Mouse (Mus musculus) left cerebral cortex, adult 18-20 months (tissue): ENCODE results near the gene Tmco3. TPM values are rescaled to one million over a fixed set of nuclear protein-coding genes. Genes with fewer than 3 reads are reported as not detected.

ENCODE experiments used
- DNase-seq, 2 experiments: peaks; one replicate each; pipeline ENCODE4 v3.0.0; 2021 to 2022; ENCODE audit warnings: low spot score in 2 of 2, mixed read lengths in 1 of 2
- long read RNA-seq, 2 experiments: library from polyadenylated mRNA; stranded (forward); transcript quantifications; one replicate each; pipeline ENCODE4 v2.0.0; 2021
- total RNA-seq, 2 experiments: library from RNA; stranded (reverse); gene quantifications; 2 replicates each; pipeline ENCODE4 v1.2.3; 2021

Gene Tmco3
- 10 to 100 TPM; 45.9 to 46.8 TPM for total RNA-seq
- long read RNA-seq, experiment 1, full-length matches to known transcripts: 18 of 70 reads
- long read RNA-seq, experiment 1, partial matches to known transcripts: 19 of 70 reads
- long read RNA-seq, experiment 1, other reads (novel, unspliced or antisense): 33 of 70 reads
- long read RNA-seq, experiment 2, full-length matches to known transcripts: 12 of 47 reads
- long read RNA-seq, experiment 2, partial matches to known transcripts: 2 of 47 reads
- long read RNA-seq, experiment 2, other reads (novel, unspliced or antisense): 33 of 47 reads

DNA sequence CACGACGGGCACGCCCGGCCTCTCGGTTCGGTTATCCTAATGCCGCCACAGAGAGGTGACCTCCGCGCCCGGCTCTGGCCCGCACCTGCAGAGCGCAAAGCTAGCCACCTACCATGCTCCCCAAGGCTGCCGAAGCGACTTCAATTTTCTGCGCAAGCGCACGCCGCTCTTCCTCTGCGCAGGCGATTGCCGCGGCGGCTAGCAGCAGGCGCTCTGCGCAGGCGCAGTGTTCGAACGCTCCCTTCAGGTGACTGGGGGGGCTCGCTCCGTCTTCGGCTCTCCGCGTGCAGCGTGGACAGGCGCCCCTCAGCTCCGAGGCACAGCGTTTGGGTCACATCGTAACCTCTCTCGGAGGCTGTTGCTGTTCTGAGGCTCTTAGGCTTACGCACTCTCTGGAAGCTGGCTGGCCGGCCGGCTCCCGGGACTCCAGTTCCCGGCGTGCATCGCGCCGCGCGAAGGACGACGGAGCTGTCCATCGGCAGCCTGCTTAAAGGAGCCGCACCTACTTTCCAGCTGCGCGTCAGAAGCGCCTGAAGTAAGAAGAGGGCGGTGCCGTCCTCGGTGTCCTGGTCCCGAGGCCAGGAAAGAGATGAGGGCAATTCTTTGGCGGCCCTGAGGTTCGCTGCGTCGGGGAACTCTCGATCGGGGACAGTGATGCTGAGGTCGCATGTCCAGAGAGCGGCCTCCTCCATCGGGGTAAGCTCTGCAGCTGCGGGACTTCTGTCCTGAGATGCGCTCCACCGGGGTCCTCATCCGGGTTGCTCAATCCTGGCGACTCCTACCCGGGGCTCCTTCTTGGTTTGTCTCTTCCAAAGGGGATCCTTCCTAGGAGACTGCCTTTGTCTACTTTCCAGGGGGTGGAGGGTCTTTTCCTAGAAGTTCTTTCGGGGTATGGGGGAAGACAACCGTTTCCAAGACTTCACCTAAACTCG is at the start of gene Tmco3, which contains the start of gene Dcun1d2:
Gene Tmco3 (plus strand): TSS at position 499 of the 932 bp plus-strand sequence.
Gene Dcun1d2 (minus strand): TSS at position 440 of the 932 bp plus-strand sequence.
- peak; percentile 96 to 97 for DNase-seq

DNA sequence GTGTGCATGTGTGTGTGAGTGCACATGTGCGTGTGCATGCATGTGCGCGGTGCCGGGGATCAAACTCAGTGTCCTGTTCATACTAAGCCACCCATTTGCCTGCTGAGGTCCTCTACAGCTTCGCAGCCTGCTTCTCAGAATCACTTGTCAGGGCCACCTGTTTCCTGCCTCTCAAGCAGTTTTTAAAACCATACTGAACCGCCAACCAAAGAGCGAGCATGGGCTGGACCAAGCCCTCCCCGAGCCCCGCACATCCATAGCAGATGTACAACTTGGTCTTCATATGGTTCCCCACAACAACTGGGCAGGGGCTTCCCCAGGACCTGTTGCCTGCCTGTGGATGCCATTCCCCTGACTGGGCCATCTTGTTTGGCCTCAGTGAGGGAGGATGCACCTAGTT is 47.9 kb upstream of the Tmco3 start:
- DNase-seq: no peak

- DNase-seq: no peak
Measured at GRCm38 (mm10) chr8:13240691-13241090, 47.3 kb upstream of the Tmco3 start.

GRCm38 (mm10) chr8:13242985-13243870 is 44.8 kb upstream of the Tmco3 start:
- no peak for DNase-seq

DNA sequence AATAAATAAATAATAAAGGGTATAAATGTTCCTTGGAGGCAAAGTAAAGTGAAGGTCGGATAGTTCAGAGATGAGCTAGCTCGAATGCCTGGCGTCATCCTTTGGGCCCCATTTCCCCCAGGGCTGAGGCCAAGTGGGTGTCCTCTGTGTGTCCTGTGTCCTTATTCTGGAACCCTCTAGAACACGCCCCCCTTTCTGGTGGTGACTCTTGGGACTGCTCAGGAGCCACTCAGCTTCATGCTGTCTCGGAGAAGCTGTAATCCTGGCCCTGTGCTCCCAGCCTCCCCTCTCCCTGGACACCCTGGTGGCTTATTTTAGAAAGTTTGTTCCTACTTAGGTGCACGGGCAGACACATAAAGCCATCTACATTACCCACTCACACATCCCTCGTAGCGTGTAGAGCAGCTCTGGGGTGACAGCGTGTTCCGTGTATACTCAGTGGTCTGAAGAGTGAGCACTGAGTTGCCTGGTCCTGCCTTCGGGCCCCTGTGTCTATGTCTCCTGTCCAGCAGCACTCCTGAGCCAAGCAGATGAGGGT is 43.6 kb upstream of the Tmco3 start:
- no peak for DNase-seq

GRCm38 (mm10) chr8:13252837-13253236 is 35.2 kb upstream of the Tmco3 start:
- no peak for DNase-seq

DNA sequence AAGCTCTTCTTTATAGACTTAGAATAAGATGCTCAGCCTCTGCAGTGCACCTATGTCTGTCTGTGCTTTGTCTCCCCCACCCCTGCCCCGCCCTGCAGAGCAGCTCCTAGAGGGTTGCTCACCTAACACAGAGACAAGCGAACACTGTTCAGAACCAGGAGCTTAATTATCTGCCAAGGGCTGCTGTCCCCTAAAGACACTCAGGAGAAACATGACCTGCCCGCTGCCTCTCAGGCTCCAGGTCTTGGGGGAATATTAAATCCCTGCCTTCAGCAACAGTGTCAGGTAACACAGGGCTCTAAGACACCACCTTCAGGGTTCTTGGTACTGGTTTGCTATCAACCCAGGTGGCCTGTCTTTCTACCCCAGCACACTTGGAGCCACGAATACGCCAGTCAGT is 34.6 kb upstream of the Tmco3 start:
- DNase-seq: no peak

DNA sequence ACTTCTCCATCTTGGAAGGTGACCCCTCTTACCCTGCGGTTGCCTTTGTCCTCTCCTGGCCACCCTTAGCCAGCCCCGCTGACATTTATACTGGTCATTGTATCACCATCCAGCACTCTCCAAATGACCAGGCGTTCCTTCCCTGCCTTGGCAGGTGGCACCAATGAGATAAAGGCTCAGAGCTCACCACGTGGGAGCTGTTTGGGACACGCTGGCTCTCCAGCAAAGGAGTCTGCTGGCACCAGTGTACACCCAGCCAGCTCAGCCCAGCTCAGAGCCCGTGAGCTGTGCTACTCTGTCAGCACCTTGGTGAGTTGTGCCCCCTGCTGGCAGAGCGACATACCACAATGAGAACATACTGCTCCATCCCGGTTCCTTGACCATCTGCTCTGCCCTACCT is 34.0 kb upstream of the Tmco3 start, which contains the start of gene Adprhl1:
Gene Adprhl1 (minus strand): TSS at position 144 of the 400 bp plus-strand sequence.
- DNase-seq: peak; percentile 77 to 80

DNA sequence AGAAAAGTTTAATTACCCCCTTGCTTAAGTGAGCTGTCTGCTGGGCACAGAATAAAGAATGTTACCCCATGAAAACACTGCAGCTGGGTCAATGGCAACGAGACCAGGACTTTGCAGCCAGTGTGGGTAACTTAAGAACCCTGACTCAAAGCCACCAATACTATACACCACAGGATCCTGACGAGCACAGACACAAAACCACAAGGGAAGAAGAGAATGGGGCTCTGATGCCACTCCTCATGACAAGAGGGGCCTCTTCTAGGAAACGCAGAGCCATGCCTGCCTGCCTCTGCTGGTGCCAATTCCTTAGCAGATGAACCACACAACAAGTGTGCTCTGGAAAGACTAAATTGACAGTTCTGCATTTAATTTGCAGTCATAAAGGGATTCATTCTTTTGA is 24.6 kb upstream of the Tmco3 start:
- no peak for DNase-seq

DNA sequence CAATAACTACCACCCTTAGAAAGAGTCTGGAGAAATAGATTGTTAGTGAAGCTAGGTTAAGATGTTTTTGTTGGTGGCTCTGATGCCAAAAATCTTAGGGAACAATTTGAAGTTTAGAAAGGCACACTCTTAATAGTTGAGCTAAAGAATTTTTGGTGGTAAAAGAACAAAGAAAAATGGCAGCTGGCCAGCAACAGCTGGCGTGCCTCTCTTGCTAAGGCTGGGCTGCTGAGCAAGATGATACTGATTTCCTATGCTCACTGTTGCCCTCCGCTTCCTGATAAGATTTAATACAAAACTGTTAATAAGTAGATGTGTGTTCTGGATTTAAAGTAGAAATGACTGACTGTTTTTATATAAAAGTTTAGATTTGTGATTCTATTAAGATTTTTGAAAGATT is 20.4 kb upstream of the Tmco3 start:
- no peak for DNase-seq

DNA sequence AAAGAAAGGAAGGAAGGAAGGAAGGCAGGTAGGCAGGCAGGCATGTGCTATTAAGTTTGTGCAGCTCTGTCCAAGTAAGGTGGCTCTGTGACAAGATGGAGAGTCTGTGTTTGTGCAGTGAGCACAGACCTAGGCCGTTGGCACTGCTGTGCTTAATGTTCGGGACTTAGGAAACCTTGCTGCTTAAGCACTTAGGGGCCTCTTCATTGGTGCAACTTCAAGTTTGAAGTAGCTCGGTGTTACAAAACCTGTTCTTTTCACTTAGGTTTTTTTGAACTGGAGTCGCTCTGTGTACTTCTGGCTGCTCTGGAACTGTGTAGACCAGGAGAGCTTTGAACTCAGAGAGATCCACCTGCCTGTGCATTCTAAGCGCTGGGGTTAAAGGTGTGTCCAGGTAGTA is 15.2 kb upstream of the Tmco3 start:
- no peak for DNase-seq

GRCm38 (mm10) chr8:13276941-13277447 is 11.0 kb upstream of the Tmco3 start:
- DNase-seq: no peak

DNA sequence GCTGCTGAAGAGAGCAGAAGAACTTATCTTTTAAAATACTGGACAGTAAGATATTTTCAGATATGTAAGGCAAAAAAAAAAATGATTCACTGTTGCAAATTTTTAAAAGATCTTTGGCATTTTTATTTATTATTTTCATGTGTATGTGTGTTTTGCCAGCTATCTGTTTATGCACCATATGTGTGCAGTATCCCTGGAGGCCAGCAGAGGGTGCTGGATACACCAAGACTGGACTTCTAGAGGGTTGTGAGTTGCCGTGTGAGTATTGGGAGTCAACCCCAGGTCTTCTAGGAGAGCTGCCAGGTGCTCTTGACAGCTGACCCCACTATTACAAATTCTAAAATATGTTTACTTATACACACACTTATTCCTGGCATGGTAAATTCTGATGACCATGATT is 4.8 kb upstream of the Tmco3 start:
- no peak for DNase-seq

DNA sequence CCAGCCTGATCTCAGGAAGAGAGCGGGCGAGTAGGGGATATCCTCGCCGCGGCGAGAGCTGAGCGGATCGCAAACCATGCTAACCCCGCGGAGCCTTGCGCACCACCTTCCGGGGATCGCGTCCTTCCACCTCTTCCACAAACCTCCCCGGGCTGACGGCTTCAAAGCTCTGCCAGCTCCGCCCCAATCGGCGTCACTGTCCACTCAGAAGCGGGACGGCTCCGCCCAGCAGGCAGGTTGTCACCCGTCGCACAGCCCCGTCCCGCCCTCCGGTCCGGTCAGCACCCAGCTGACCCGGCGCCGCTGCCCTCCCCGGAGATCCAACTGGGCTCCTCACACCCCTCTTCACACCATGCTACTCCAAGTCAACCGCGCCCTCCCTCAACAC is 692 bp upstream of the Tmco3 start:
- DNase-seq: peak; percentile 74 to 82

DNA sequence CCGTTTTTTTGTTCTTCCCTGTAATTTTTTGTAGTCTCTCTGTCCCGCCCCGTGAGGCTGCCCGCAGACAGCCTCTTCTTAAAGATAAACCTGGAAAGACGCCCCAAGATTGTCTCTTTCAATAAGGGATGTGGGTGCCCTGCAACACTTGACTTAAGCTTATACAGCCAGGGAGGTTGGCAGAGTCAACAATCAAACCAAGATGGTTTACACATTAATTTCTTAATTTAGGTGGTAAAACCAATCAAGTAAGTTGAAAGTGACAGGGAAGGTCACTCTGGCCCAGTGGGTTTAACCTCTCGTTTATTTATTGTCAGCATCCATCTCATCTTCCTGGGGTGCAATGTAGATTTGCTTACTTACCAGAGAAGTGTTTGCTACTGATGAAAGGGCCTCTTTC is 656 bp downstream of the Tmco3 start:
- no peak for DNase-seq

GRCm38 (mm10) chr8:13292364-13292763 is 4.4 kb downstream of the Tmco3 start:
- peak; percentile 77 to 80 for DNase-seq

- no peak for DNase-seq
Measured at GRCm38 (mm10) chr8:13293677-13294470, 5.9 kb downstream of the Tmco3 start.

DNA sequence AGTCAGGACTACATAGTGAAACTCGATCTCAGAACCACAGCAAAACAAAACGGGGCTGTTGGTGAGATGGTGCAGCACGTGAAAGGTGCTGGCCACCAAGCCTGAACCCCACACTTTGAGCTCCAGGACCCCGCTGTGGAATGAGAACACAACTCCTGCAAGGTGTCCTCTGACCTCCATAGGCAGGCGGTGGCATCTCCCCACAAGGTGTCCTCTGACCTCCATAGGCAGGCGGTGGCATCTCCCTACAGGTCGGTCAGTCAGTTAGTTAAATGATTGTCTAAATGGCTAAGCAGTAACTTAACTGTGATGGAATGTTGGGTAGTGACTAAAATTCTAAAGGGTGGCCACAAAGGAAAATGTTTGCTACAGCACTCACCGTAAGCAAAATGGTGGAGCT is 11.6 kb downstream of the Tmco3 start:
- DNase-seq: no peak

GRCm38 (mm10) chr8:13301036-13301435 is 13.0 kb downstream of the Tmco3 start:
- no peak for DNase-seq

DNA sequence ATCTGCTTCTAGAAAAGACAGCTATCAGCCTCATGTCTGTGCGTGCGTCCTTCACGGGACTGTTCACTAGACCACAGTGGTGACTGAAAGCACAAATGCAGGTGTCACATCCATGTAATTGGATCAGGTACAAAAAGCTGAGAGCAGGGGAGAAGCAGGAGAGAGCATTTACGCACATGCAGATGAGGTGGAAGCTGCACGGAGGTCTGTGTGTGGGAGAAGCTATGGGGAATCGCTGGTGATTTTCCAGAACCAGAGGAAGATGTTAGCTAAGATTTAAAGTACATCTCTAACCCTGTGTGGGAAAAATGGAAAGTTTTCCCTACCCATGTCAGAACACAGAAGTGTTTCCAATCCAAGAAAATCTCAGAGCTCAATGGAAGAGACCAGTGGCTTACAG is 17.5 kb downstream of the Tmco3 start:
- peak in 1 of 2 experiments; percentile 41 for DNase-seq
